Mouse (Mus musculus) liver, postnatal 0 days (tissue): Measurements from ENCODE around the gene Gm26897. TPM values are rescaled to one million over a fixed set of nuclear protein-coding genes. Genes with fewer than 3 reads are reported as not detected.

ENCODE experiments used
- ATAC-seq: fragments of 200-750 bp; cut with Nextera tagmentation; 2 replicates; pipeline ENCODE4 v1.8.0; 2017; ENCODE audit warnings: mild to moderate bottlenecking, moderate library complexity
- DNase-seq: peaks from one replicate; pipeline ENCODE4 v3.0.0-alpha.2; 2016
- H3K27ac ChIP-seq: fragments of 300-500 bp; sonication (generic); 2 replicates; pipeline ENCODE4 v1.5.1; 2014; ENCODE audit warnings: antibody characterized with exemption, moderate library complexity, mild to moderate bottlenecking, low read depth
- H3K27me3 ChIP-seq: fragments of 300-500 bp; sonication (generic); 2 replicates; pipeline ENCODE4 v1.6.1; 2014; ENCODE audit warnings: low read length, control low read depth, mixed read lengths; ENCODE audit not compliant: insufficient read depth
- H3K36me3 ChIP-seq: fragments of 300-500 bp; sonication (generic); replicated peaks from 2 replicates; pipeline ENCODE4 v1.6.1; 2014; ENCODE audit warnings: mild to moderate bottlenecking, control low read depth, low read length, moderate library complexity, mixed read lengths; ENCODE audit not compliant: insufficient read depth
- H3K4me1 ChIP-seq: fragments of 300-500 bp; sonication (generic); 2 replicates; pipeline ENCODE4 v1.6.1; 2014; ENCODE audit warnings: antibody characterized with exemption, mild to moderate bottlenecking, control low read depth; ENCODE audit not compliant: insufficient read depth
- H3K4me2 ChIP-seq: fragments of 300-500 bp; sonication (generic); 2 replicates; pipeline ENCODE4 v1.6.1; 2014; ENCODE audit warnings: low read depth, mild to moderate bottlenecking, low read length, moderate library complexity, mixed read lengths
- H3K4me3 ChIP-seq: fragments of 300-500 bp; sonication (generic); 2 replicates; pipeline ENCODE4 v1.5.1; 2014; ENCODE audit warnings: low read depth, low read length
- H3K9ac ChIP-seq: fragments of 300-500 bp; sonication (generic); replicated peaks from 2 replicates; pipeline ENCODE4 v1.6.1; 2014; ENCODE audit warnings: mild to moderate bottlenecking, moderate library complexity
- H3K9me3 ChIP-seq: fragments of 300-500 bp; sonication (generic); 2 replicates; pipeline ENCODE4 v1.6.1; 2016; ENCODE audit warnings: mild to moderate bottlenecking, control low read depth, low read length, mixed read lengths
- CTCF ChIP-seq: sonication (generic); IDR thresholded peaks from 2 replicates; pipeline ENCODE4 v1.5.1; 2016; ENCODE audit warnings: antibody characterized with exemption, low read depth
- EP300 ChIP-seq: IDR thresholded peaks from 2 replicates; pipeline ENCODE4 v1.6.1; 2016; ENCODE audit warnings: antibody characterized with exemption, low read depth, mild to moderate bottlenecking
- WGBS: fragments of 180-500 bp; shearing (Covaris S2); extraction: QIAGEN DNeasy Blood & Tissue Kit; methylation state at CpG from one replicate; pipeline ENCODE4 v1.1.7; 2014; ENCODE audit not compliant: insufficient replicate concordance; 5-methylcytosine and 5-hydroxymethylcytosine counted together
- polyA plus RNA-seq: library from polyadenylated mRNA; unstranded; fragments of >200 nt; fragmentation: Nextera tagmentation; extraction: Ambion mirVana; gene quantifications from 2 replicates; pipeline ENCODE4 v1.2.1, GENCODE M21; 2015

The Gm26897 gene
- polyA plus RNA-seq, 1 experiment from 2014 or later, result not detected

GRCm38 (mm10) chr5:111703586-111703985 lies 30.1 kb upstream of the Gm26897 start:
- Histone ChIP-seq H3K36me3 (no peaks in the 10 kb centered on the region), H3K4me2 (no peak overlapping the region), H3K9ac (no peak overlapping the region), H3K27me3 (no peaks in the 10 kb centered on the region), H3K27ac (no peak overlapping the region), H3K9me3 (no peaks in the 10 kb centered on the region), H3K4me1 (peaks cover 3% of the 10 kb centered on the region; the same call in 1 of the 2 replicates), H3K4me3 (no peak overlapping the region)
- TF ChIP-seq CTCF (no peak), EP300 (no peak)
- DNase-seq (no peak), ATAC-seq (no peak)
- 83% methylated on average over 7 of the region's 7 CpGs for WGBS

- ATAC-seq (no peak), DNase-seq (no peak)
- Histone ChIP-seq H3K4me1 (peaks cover 3% of the 10 kb centered on the region; the same call in 1 of the 2 replicates), H3K4me2 (no peak overlapping the region), H3K4me3 (no peak overlapping the region), H3K9me3 (no peaks in the 10 kb centered on the region), H3K9ac (no peak overlapping the region), H3K27ac (no peak overlapping the region), H3K36me3 (no peaks in the 10 kb centered on the region), H3K27me3 (no peaks in the 10 kb centered on the region)
- 79% methylated on average over 11 of the region's 11 CpGs for WGBS
- TF ChIP-seq CTCF (no peak), EP300 (no peak)
Observed at GRCm38 (mm10) chr5:111704326-111704725, 29.4 kb upstream of the Gm26897 start.

GRCm38 (mm10) chr5:111709195-111709901 lies 24.4 kb upstream of the Gm26897 start:
- no peak overlapping the region for H3K27ac ChIP-seq
- H3K4me2 ChIP-seq, result no peak overlapping the region
- H3K4me1 ChIP-seq, result no peaks in the 10 kb centered on the region
- H3K4me3 ChIP-seq, result no peak overlapping the region
- H3K27me3 ChIP-seq, result no peaks in the 10 kb centered on the region
- DNase-seq (no peak), ATAC-seq (no peak)
- H3K9ac ChIP-seq, result no peak overlapping the region
- H3K9me3 ChIP-seq, result peaks cover 6% of the 10 kb centered on the region; the same call in 1 of the 2 replicates
- no peaks in the 10 kb centered on the region for H3K36me3 ChIP-seq
- 49% methylated on average over 8 of the region's 8 CpGs for WGBS
- TF ChIP-seq EP300 (no peak), CTCF (no peak)

- no peak overlapping the region for H3K4me2 ChIP-seq
Observed at GRCm38 (mm10) chr5:111719018-111719417, 14.7 kb upstream of the Gm26897 start.

GRCm38 (mm10) chr5:111720726-111721125 lies 13.0 kb upstream of the Gm26897 start:
- Histone ChIP-seq H3K36me3 (no peaks in the 10 kb centered on the region), H3K9ac (no peak overlapping the region), H3K27ac (no peak overlapping the region), H3K27me3 (no peaks in the 10 kb centered on the region), H3K9me3 (no peaks in the 10 kb centered on the region), H3K4me1 (no peaks in the 10 kb centered on the region), H3K4me2 (no peak overlapping the region), H3K4me3 (no peak overlapping the region)
- DNase-seq (no peak), ATAC-seq (no peak)
- 56% methylated on average over 9 of the region's 9 CpGs for WGBS
- no peak for TF ChIP-seq EP300
- no peak for TF ChIP-seq CTCF

More at GRCm38 (mm10) chr5:111719018-111719417, 14.7 kb upstream of the Gm26897 start:
- TF ChIP-seq EP300, result no peak
- TF ChIP-seq CTCF, result no peak
- no peak overlapping the region for H3K9ac ChIP-seq
- no peak overlapping the region for H3K27ac ChIP-seq
- no peak for DNase-seq
- no peaks in the 10 kb centered on the region for H3K36me3 ChIP-seq
- H3K4me1 ChIP-seq, result no peaks in the 10 kb centered on the region
- WGBS, result 62% methylated on average over 3 of the region's 3 CpGs
- no peak overlapping the region for H3K4me3 ChIP-seq
- no peaks in the 10 kb centered on the region for H3K9me3 ChIP-seq
- ATAC-seq, result no peak
- H3K27me3 ChIP-seq, result no peaks in the 10 kb centered on the region

- TF ChIP-seq EP300 (no peak), CTCF (no peak)
- WGBS, result 71% methylated on average over 10 of the region's 10 CpGs
- no peaks in the 10 kb centered on the region for H3K9me3 ChIP-seq
Observed at GRCm38 (mm10) chr5:111724713-111725112, 9.0 kb upstream of the Gm26897 start.

More at GRCm38 (mm10) chr5:111724713-111725112, 9.0 kb upstream of the Gm26897 start:
- Histone ChIP-seq H3K36me3 (no peaks in the 10 kb centered on the region), H3K4me1 (no peaks in the 10 kb centered on the region), H3K9ac (no peak overlapping the region), H3K4me3 (no peak overlapping the region), H3K27me3 (no peaks in the 10 kb centered on the region), H3K4me2 (no peak overlapping the region), H3K27ac (no peak overlapping the region)
- ATAC-seq (no peak), DNase-seq (no peak)
